Mouse (Mus musculus) cerebellum, adult 2 months (tissue): ENCODE measurements at regions not wholly inside any gene's neighbourhood (a gene's known extent, or its start where the extent isn't known, plus 50 kb on each side); places are given as distances from the start of the nearest gene placed in this dataset.

Experiments
- DNase-seq, 2 experiments: peaks; one replicate each; pipeline ENCODE4 v3.0.0; 2021
- H3K27ac ChIP-seq: fragments of 200-500 bp; 2 replicates; pipeline ENCODE4 v1.5.1; 2012; ENCODE audit warnings: low read length, control low read depth, inconsistent platforms; ENCODE audit not compliant: insufficient read depth
- H3K27me3 ChIP-seq: fragments of 200-500 bp; 2 replicates; pipeline ENCODE4 v1.6.1; 2012; ENCODE audit warnings: inconsistent platforms, mild to moderate bottlenecking, low read length, moderate library complexity; ENCODE audit not compliant: control insufficient read depth, insufficient read depth
- H3K4me1 ChIP-seq: fragments of 200-500 bp; 2 replicates; pipeline ENCODE4 v1.6.1; 2011; ENCODE audit warnings: low read length; ENCODE audit not compliant: control insufficient read depth, insufficient read depth
- H3K4me3 ChIP-seq: fragments of 200-500 bp; replicated peaks from 2 replicates; pipeline ENCODE3; 2011; ENCODE audit warnings: mild to moderate bottlenecking, low read depth, low read length, control low read depth; ENCODE audit not compliant: insufficient read depth
- CTCF ChIP-seq: fragments of 200-500 bp; IDR thresholded peaks from 2 replicates; pipeline ENCODE4 v1.5.1; 2011; ENCODE audit warnings: low read depth, mild to moderate bottlenecking, control low read depth, low read length, moderate library complexity, borderline replicate concordance; ENCODE audit not compliant: insufficient read depth
- POLR2A ChIP-seq: fragments of 200-500 bp; IDR thresholded peaks from 2 replicates; pipeline ENCODE4 v1.6.1; 2011; ENCODE audit warnings: low read length, control low read depth, borderline replicate concordance; ENCODE audit not compliant: insufficient read depth
- WGBS: fragments of 180-500 bp; shearing (Covaris S2); methylation state at CpG from one replicate; pipeline ENCODE4 v1.1.7; 2018; 5-methylcytosine and 5-hydroxymethylcytosine counted together

DNA sequence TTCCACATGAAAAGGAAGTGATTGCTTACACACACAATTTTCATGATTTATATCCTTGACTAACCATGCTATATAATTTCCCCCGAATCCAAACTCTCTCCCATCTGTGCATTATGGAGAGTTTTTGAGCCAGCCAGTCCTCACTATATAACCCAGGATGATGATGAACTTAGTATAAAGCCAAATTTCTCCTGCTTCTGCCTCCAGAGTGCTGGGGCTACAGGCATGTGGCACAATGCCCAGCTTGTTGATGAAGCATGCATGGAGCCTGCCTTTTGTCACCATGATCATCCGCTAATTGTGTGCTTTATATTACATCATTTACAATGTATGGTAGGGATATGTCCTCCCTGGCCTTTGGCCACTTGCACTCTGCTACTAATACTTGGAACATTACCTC lies 187.4 kb upstream of the Wdfy3 start:
- no peak for DNase-seq
- TF ChIP-seq POLR2A (no peak), CTCF (no peak)

DNA sequence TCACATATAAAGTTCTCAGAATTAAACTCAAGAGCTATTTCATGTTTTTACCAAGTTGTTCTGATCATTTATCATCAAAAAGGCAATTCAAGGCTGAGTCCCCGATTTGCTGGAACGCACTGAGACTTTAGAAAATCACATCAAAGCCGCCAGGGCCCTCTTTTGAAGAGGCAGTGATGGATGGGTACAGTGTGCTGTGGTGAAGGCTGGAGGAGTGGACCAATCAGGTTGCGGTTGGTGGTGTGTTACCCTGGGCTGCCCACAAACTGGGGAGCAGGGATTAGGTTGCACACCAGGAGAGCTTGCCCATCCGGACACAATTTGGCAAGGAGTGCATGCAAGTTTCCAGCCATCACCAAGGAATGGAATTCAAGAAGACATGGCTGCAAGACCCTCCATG lies 191.9 kb upstream of the Wdfy3 start:
- TF ChIP-seq CTCF: no peak
- TF ChIP-seq POLR2A: no peak
- H3K27me3 ChIP-seq: no peaks in the 10 kb centered on the region
- WGBS: 77% methylated on average over 5 of the region's 5 CpGs
- no peak for DNase-seq
- H3K27ac ChIP-seq: no peak overlapping the region
- H3K4me1 ChIP-seq: no peaks in the 10 kb centered on the region
- H3K4me3 ChIP-seq: no peak overlapping the region

More for the DNA sequence above, 187.4 kb upstream of the Wdfy3 start:
- no peaks in the 10 kb centered on the region for H3K27me3 ChIP-seq
- H3K4me3 ChIP-seq: no peak overlapping the region
- WGBS: 35% methylated on average over 2 of the region's 2 CpGs
- H3K4me1 ChIP-seq: no peaks in the 10 kb centered on the region
- H3K27ac ChIP-seq: no peak overlapping the region

DNA sequence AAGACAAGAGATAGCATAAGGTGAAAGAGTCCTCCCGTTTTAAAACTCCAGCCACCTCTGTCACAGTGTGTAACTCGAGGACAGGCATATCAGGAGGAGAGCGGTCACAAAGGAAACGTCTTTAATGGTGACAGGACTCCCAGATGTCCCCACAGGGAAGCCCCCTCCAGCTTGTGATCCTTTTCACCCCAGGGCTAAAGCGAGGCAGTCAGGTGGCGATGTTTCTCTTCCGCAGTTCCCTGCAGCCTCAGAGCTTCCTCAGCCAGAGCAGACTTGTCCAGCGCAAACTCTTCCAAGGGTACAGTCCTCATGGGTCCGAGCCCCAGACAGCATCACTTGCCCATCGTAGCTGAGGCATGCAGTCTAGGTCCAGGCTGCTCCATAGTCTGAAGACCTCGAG lies 196.7 kb upstream of the Wdfy3 start:
- no peak overlapping the region for H3K4me3 ChIP-seq

DNA sequence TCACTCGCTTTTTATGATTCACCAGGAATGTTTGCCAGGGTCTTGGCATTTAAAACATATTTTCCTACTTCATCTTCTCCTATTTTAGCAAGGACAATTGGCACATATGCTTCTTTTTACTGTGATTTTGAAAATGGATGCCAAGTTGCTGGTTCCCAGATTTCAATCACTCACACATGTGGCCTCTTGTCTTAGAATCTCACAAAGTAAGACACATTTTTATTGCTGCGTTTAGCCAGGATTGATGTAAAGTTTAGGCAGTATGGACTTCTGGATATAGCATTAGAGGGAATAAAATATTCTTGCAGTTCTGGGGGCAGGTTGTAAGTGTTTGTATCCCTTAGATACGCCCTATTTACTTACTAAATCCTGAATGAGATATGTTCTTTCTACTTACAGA lies 197.4 kb upstream of the Wdfy3 start:
- TF ChIP-seq CTCF (no peak), POLR2A (no peak)
- 51% methylated on average over 3 of the region's 3 CpGs for WGBS
- DNase-seq: no peak
- H3K27me3 ChIP-seq: no peaks in the 10 kb centered on the region
- H3K4me1 ChIP-seq: no peaks in the 10 kb centered on the region
- H3K4me3 ChIP-seq: no peak overlapping the region
- H3K27ac ChIP-seq: no peak overlapping the region

More for the DNA sequence above, 196.7 kb upstream of the Wdfy3 start:
- DNase-seq: no peak
- Histone ChIP-seq H3K27ac (no peak overlapping the region), H3K4me1 (no peaks in the 10 kb centered on the region), H3K27me3 (no peaks in the 10 kb centered on the region)
- no peak for TF ChIP-seq POLR2A
- no peak for TF ChIP-seq CTCF
- 35% methylated on average over 11 of the region's 11 CpGs for WGBS

DNA sequence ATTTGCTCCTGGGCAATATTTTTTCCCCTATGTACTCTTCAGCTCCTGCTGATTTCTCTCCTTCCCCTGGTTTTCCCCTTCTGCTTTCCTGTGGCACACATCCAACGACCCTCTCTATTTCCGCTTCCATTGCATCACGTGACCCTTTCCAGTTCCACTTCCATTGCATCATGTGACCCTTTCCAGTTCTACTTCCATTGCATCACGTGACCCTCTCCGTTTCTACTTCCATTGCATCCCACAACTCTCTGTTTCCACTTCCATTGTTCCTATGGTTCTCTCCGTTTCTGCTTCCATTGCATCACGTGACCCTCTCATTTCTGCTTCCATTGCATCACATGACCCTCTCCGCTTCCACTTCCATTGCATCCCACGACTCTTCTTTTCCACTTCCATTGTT lies 199.5 kb upstream of the Wdfy3 start:
- DNase-seq: no peak
- no peak for TF ChIP-seq POLR2A
- TF ChIP-seq CTCF: no peak
- H3K4me1 ChIP-seq: no peaks in the 10 kb centered on the region
- no peaks in the 10 kb centered on the region for H3K27me3 ChIP-seq
- no peak overlapping the region for H3K27ac ChIP-seq
- no peak overlapping the region for H3K4me3 ChIP-seq
- WGBS: 78% methylated on average over 9 of the region's 9 CpGs

DNA sequence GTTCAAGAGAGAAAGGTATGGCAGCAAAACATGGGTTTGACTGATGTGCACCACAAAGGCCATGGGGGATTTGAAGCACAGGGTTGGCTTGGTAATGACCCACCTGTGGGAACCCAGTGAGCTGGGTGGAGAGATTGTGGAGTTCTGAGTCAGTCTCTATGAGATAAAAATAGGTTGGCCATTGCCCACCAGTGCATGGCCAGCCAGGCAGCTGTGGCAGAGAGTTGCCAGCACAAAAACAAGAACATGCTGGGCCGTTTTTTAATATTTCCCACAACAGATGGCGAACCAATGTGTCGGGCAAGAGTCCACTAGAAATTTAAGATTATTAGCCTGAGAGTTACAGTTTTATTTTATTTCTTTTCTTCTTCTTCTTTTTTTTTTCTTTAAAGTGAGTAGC lies 205.6 kb upstream of the Arhgap24 start:
- WGBS: 22% methylated on average over 3 of the region's 3 CpGs
- H3K27me3 ChIP-seq: no peaks in the 10 kb centered on the region
- TF ChIP-seq CTCF (no peak), POLR2A (no peak)

DNA sequence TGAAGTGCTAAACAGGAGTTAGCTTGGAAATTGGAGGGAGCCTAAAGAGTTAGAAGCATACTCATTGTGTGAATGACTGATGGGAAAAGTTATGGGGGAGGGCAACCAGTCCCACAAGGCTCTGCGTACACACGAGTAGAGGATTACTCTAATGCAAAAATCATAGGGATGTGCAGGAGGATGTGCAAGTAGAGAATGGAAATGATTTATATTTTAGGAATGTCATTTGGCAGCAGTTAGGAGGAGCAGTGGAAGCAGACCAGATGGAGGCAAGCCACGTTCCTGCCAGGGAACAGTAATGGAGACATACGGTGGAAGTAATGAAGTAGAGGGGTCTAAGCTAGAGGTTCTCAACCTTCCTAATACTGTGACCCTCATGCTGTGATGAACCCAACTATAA lies 194.1 kb upstream of the Arhgap24 start:
- Histone ChIP-seq H3K4me3 (no peak overlapping the region), H3K27me3 (no peaks in the 10 kb centered on the region), H3K27ac (no peak overlapping the region), H3K4me1 (no peaks in the 10 kb centered on the region)
- no peak for TF ChIP-seq POLR2A
- no peak for TF ChIP-seq CTCF
- DNase-seq: peak in 1 of 2 experiments; percentile 15
- WGBS: 18% methylated on average over 4 of the region's 4 CpGs

More for the DNA sequence above, 205.6 kb upstream of the Arhgap24 start:
- DNase-seq: no peak
- Histone ChIP-seq H3K27ac (no peak overlapping the region), H3K4me3 (no peak overlapping the region), H3K4me1 (no peaks in the 10 kb centered on the region)

DNA sequence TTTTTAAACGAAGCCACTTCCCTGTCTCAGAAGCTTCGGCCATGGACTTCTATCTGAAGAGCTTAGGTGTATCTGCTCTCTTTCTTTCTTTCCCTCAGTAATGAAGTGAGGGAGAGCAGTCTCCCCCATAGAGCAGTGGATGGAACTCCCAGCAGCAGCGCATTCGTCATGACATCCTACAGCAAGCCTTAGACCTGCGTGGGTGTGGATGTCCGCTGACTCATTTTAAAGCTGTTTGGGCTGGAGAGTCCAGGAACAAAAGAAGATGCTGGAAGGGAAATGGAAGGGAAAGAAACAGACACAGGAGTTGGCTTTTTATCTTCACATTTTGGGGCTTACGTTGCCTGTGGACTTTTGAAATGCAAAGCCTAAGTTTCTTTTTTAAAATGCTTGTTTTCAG lies 190.3 kb upstream of the Arhgap24 start:
- Histone ChIP-seq H3K27me3 (no peaks in the 10 kb centered on the region), H3K4me1 (no peaks in the 10 kb centered on the region), H3K4me3 (no peak overlapping the region), H3K27ac (no peak overlapping the region)
- DNase-seq: no peak
- whole genome bisulfite sequencing: 90% methylated on average over 7 of the region's 7 CpGs
- TF ChIP-seq POLR2A (no peak), CTCF (no peak)
